8 mouse cellular contexts compared by ENCODE assay signal in genomic region chr8:64848245-64848785, GRCm38 (mm10). TPM values are rescaled to one million over a fixed set of nuclear protein-coding genes. Genes with fewer than 3 reads are reported as not detected.
A peak's percentile ranks its signal among the peaks of the same experiment; 100 is the strongest.
DNase-seq lines count a peak whose midpoint lies in the region; ATAC-seq and TF ChIP-seq lines count a peak whose summit lies in the region.

No protein-coding gene starts in this region.

- TF ChIP-seq POLR2A in ES-Bruce4 (IDR thresholded peaks at IDR 0.05; ENCODE audit: insufficient read depth, low read length): no peak

- no peaks in the 10 kb centered on the region for H3K36me3 ChIP-seq in heart, embryonic 10.5 days
- H3K36me3 ChIP-seq in ES-Bruce4 (ENCODE audit: control insufficient read depth, insufficient read depth, low read length, poor library complexity, severe bottlenecking): no peaks in the 10 kb centered on the region
- no peaks in the 10 kb centered on the region for H3K36me3 ChIP-seq in heart, postnatal 0 days (replicated peaks; ENCODE audit: control insufficient read depth, insufficient read depth, low read length)
- H3K36me3 ChIP-seq in liver, postnatal 0 days (replicated peaks; ENCODE audit: insufficient read depth, low read length): no peaks in the 10 kb centered on the region

- H3K4me3 ChIP-seq in heart, embryonic 10.5 days: peak overlapping the region; percentile 92
- no peak overlapping the region; the same call in 1 of the 2 replicates for H3K4me3 ChIP-seq in ES-Bruce4 (ENCODE audit: low read depth, low read length)
- H3K4me3 ChIP-seq in heart, postnatal 0 days (ENCODE audit: low read depth, low read length): peak overlapping the region; percentile 97
- H3K4me3 ChIP-seq in liver, postnatal 0 days (ENCODE audit: low read depth, low read length): peak overlapping the region; percentile 75

- peaks cover 19% of the 10 kb centered on the region for H3K4me1 ChIP-seq in heart, embryonic 10.5 days
- no peaks in the 10 kb centered on the region for H3K4me1 ChIP-seq in ES-Bruce4 (ENCODE audit: control insufficient read depth, insufficient read depth, low read length)
- H3K4me1 ChIP-seq in heart, postnatal 0 days (ENCODE audit: control insufficient read depth, insufficient read depth): peaks cover 13% of the 10 kb centered on the region; the same call in 1 of the 2 replicates
- peaks cover 21% of the 10 kb centered on the region for H3K4me1 ChIP-seq in liver, postnatal 0 days (ENCODE audit: insufficient read depth)

- peak overlapping the region; percentile 95 for H3K4me2 ChIP-seq in heart, postnatal 0 days (ENCODE audit: low read depth, low read length)
- H3K4me2 ChIP-seq in liver, postnatal 0 days (ENCODE audit: low read depth, low read length): peak overlapping the region; percentile 95

- 13% methylated on average over 8 of the region's 8 CpGs for WGBS in heart, embryonic 10.5 days
- 23% methylated on average over 8 of the region's 8 CpGs for WGBS in heart, postnatal 0 days
- 19% methylated on average over 8 of the region's 8 CpGs for WGBS in liver, postnatal 0 days (ENCODE audit: insufficient replicate concordance)

- ATAC-seq in heart, postnatal 0 days (ENCODE audit: insufficient read depth, low read depth): no peak
- ATAC-seq in liver, postnatal 0 days: no peak

- no peaks in the 10 kb centered on the region for H3K27me3 ChIP-seq in heart, embryonic 10.5 days (ENCODE audit: insufficient read depth, poor library complexity, severe bottlenecking)
- 0 out of 2 replicates have a peak, but pooled peaks cover 2% of the 10 kb centered on the region for H3K27me3 ChIP-seq in ES-Bruce4 (ENCODE audit: control insufficient read depth, insufficient read depth, low read length, poor library complexity, severe bottlenecking)
- H3K27me3 ChIP-seq in heart, postnatal 0 days (ENCODE audit: control insufficient read depth, insufficient read depth, low read length): no peaks in the 10 kb centered on the region
- no peaks in the 10 kb centered on the region for H3K27me3 ChIP-seq in liver, postnatal 0 days (ENCODE audit: insufficient read depth, low read length)

- no peaks in the 10 kb centered on the region for H3K9me3 ChIP-seq in heart, embryonic 10.5 days
- H3K9me3 ChIP-seq in ES-Bruce4 (replicated peaks; ENCODE audit: control insufficient read depth, insufficient read depth, low read length, poor library complexity, severe bottlenecking): no peaks in the 10 kb centered on the region
- no peaks in the 10 kb centered on the region for H3K9me3 ChIP-seq in heart, postnatal 0 days (replicated peaks; ENCODE audit: control insufficient read depth, low read length)
- H3K9me3 ChIP-seq in liver, postnatal 0 days (ENCODE audit: low read length): no peaks in the 10 kb centered on the region

- no peak overlapping the region for H3K27ac ChIP-seq in heart, embryonic 10.5 days
- H3K27ac ChIP-seq in ES-Bruce4 (ENCODE audit: insufficient read depth, low read length): no peak overlapping the region
- H3K27ac ChIP-seq in heart, postnatal 0 days (ENCODE audit: low read depth): no peak overlapping the region
- no peak overlapping the region for H3K27ac ChIP-seq in liver, postnatal 0 days (ENCODE audit: low read depth)

- intact Hi-C loops in gastrocnemius, postnatal 36 days (cut with DNase I): loop anchor here (5.0 kb wide), 1 partner anchor 94 kb away; no protein-coding TSS in a partner anchor
- intact Hi-C loops in left cerebral cortex, postnatal 14 days (cut with DNase I): loop anchor here (5.0 kb wide), 1 partner anchor 94 kb away; no protein-coding TSS in a partner anchor

- no peak for TF ChIP-seq CTCF in ES-Bruce4 (IDR thresholded peaks at IDR 0.05; ENCODE audit: low read depth, low read length)
- no peak for TF ChIP-seq CTCF in heart, postnatal 0 days (IDR thresholded peaks at IDR 0.05; ENCODE audit: low read depth)
- TF ChIP-seq CTCF in liver, postnatal 0 days (IDR thresholded peaks at IDR 0.05; ENCODE audit: low read depth): no peak

- H3K9ac ChIP-seq in ES-Bruce4 (ENCODE audit: low read depth, poor library complexity, severe bottlenecking): peak overlapping the region; percentile 99
- no peak overlapping the region for H3K9ac ChIP-seq in heart, postnatal 0 days (replicated peaks; ENCODE audit: low read depth, low read length)
- no peak overlapping the region for H3K9ac ChIP-seq in liver, postnatal 0 days (replicated peaks)

- TF ChIP-seq EP300 in ES-Bruce4 (IDR thresholded peaks at IDR 0.05; ENCODE audit: insufficient read depth, low read depth, low read length): no peak
- no peak for TF ChIP-seq EP300 in heart, postnatal 0 days (IDR thresholded peaks at IDR 0.05; ENCODE audit: low read depth)
- no peak for TF ChIP-seq EP300 in liver, postnatal 0 days (IDR thresholded peaks at IDR 0.05; ENCODE audit: low read depth)

- DNase-seq in heart, embryonic 10.5 days (ENCODE audit: low spot score): no peak
- no peak for DNase-seq in heart, adult 8-10 months (ENCODE audit: low spot score)
- DNase-seq in heart, postnatal 0 days (ENCODE audit: low spot score): no peak
- no peak for DNase-seq in liver, postnatal 0 days
- no peak for DNase-seq in gastrocnemius, postnatal 36 days
- DNase-seq in left cerebral cortex, postnatal 14 days (ENCODE audit: low spot score in 2 of 2): no peak
- DNase-seq in Muller cell, postnatal 12 days (ENCODE audit: inconsistent ontology term): no peak

RNA-seq across cellular contexts. Expression of gene Klhl2, which starts 1.5 kb away (rescaled TPM):
- polyA plus RNA-seq in heart, embryonic 10.5 days (2016; fragmentation: Nextera tagmentation; extraction: Ambion mirVana): 10.0 and 11.9 TPM in 2 replicates
- 10 to 100 TPM; 17.2 to 18.3 (median 17.6) TPM for total RNA-seq in heart, adult 8-10 months (2022)
- polyA plus RNA-seq in ES-Bruce4 (2011; ENCODE audit: insufficient read depth, insufficient read length, low read depth, missing spikeins): 25.8 and 25.9 TPM in 2 replicates
- 10.0 and 10.5 TPM in 2 replicates for total RNA-seq in heart, postnatal 0 days (2014; rRNA removed; ENCODE audit: low replicate concordance)
- 5.8 and 6.0 TPM in 2 replicates for polyA plus RNA-seq in heart, postnatal 0 days (2015; fragmentation: Nextera tagmentation; extraction: Ambion mirVana)
- polyA plus RNA-seq in liver, postnatal 0 days (2015; fragmentation: Nextera tagmentation; extraction: Ambion mirVana): 6.2 and 6.7 TPM in 2 replicates
- 1 to 10 TPM; 4.8 to 8.3 TPM for total RNA-seq in gastrocnemius, postnatal 36 days (2021)
- 100 to 1,000 TPM; 139 to 140 TPM for total RNA-seq in left cerebral cortex, postnatal 14 days (2021)

Comparison
In these comparisons a context has a peak if more than half of its experiments do, and no peak if none do; other contexts are left out.
1. RNA of gene Klhl2, which starts 1.5 kb away (total RNA-seq): 139 to 140 TPM in left cerebral cortex, postnatal 14 days; 17.2 to 18.3 TPM in heart, adult 8-10 months, 10.0 to 10.5 TPM in heart, postnatal 0 days and 4.8 to 8.3 TPM in gastrocnemius, postnatal 36 days; every median in the first group is over 4 times any median in the second.